Mouse (Mus musculus) C2C12 (cell line): Measurements from ENCODE around the gene Upf2. TPM values are rescaled to one million over a fixed set of nuclear protein-coding genes. Genes with fewer than 3 reads are reported as not detected.

Experiments
- H3K27me3 ChIP-seq: one replicate; pipeline ENCODE4 v1.6.1; 2011; ENCODE audit not compliant: control insufficient read depth, insufficient read depth, insufficient read length
- H3K36me3 ChIP-seq: one replicate; pipeline ENCODE4 v1.6.1; 2011; ENCODE audit not compliant: control insufficient read depth, insufficient read depth
- H3K4me3 ChIP-seq: one replicate; pipeline ENCODE4 v1.5.1; 2011; ENCODE audit warnings: mild to moderate bottlenecking, control low read depth; ENCODE audit not compliant: poor library complexity, insufficient read depth, severe bottlenecking
- H3K79me2 ChIP-seq: one replicate; pipeline ENCODE4 v1.6.1; 2011; ENCODE audit not compliant: control insufficient read depth, insufficient read depth
- H3K79me3 ChIP-seq: one replicate; pipeline ENCODE4 v1.6.1; 2011; ENCODE audit warnings: low read depth, control low read depth
- H3ac ChIP-seq: one replicate; pipeline ENCODE3; 2011; ENCODE audit warnings: low read depth; ENCODE audit not compliant: control insufficient read depth, insufficient read length
- CEBPB ChIP-seq: IDR thresholded peaks from one replicate; pipeline ENCODE4 v1.6.1; 2011; ENCODE audit warnings: low read depth, mild to moderate bottlenecking, control low read depth, moderate library complexity
- CTCF ChIP-seq: IDR thresholded peaks from one replicate; pipeline ENCODE4 v1.5.1; 2011; ENCODE audit not compliant: control insufficient read depth, insufficient read depth, insufficient read length
- FOSL1 ChIP-seq: IDR thresholded peaks from one replicate; pipeline ENCODE4 v1.8.0; 2011; ENCODE audit warnings: mild to moderate bottlenecking, low read length; ENCODE audit not compliant: poor library complexity, insufficient read depth, severe bottlenecking
- MAX ChIP-seq: IDR thresholded peaks from one replicate; pipeline ENCODE4 v1.6.1; 2011; ENCODE audit warnings: mild to moderate bottlenecking, control low read depth
- MYOD1 ChIP-seq: IDR thresholded peaks from one replicate; pipeline ENCODE4 v1.6.1; 2011; ENCODE audit warnings: low read depth; ENCODE audit not compliant: control insufficient read depth, insufficient read length
- MYOG ChIP-seq: IDR thresholded peaks from one replicate; pipeline ENCODE4 v1.6.1; 2011; ENCODE audit not compliant: control insufficient read depth, insufficient read length; ENCODE audit errors: extremely low read depth
- USF1 ChIP-seq: IDR thresholded peaks from one replicate; pipeline ENCODE4 v1.6.1; 2011; ENCODE audit warnings: low read depth, mild to moderate bottlenecking, control low read depth, moderate library complexity
- polyA plus RNA-seq: library from polyadenylated mRNA; unstranded; fragments of >200 nt; fragmentation: generic; extraction: Trizol; gene quantifications from one replicate; pipeline ENCODE4 v1.2.1, GENCODE M21; 2012; ENCODE audit warnings: missing spikeins

Gene Upf2
- polyA plus RNA-seq, 1 experiment = 5.1 TPM

- H3K79me3 ChIP-seq = no peaks in the 10 kb centered on the region
- H3K79me2 ChIP-seq = no peaks in the 10 kb centered on the region
- H3K4me3 ChIP-seq = no peak overlapping the region
- no peaks in the 10 kb centered on the region for H3K36me3 ChIP-seq
- no peak for TF ChIP-seq CEBPB
- no peak for TF ChIP-seq FOSL1
- no peak for TF ChIP-seq USF1
- TF ChIP-seq MYOG = no peak
- no peak for TF ChIP-seq MAX
- no peak for TF ChIP-seq CTCF
- no peak for TF ChIP-seq MYOD1
- no peaks in the 10 kb centered on the region for H3K27me3 ChIP-seq
- no peak overlapping the region for H3ac ChIP-seq
These were observed 148.9 kb downstream of the Upf2 start for GRCm38 (mm10) chr2:6100027-6100749.

GRCm38 (mm10) chr2:6100755-6101154 lies 149.5 kb downstream of the Upf2 start:
- Histone ChIP-seq H3K36me3 (no peaks in the 10 kb centered on the region), H3K79me3 (no peaks in the 10 kb centered on the region), H3ac (no peak overlapping the region), H3K79me2 (no peaks in the 10 kb centered on the region), H3K4me3 (no peak overlapping the region), H3K27me3 (no peaks in the 10 kb centered on the region)
- no peak for TF ChIP-seq USF1
- no peak for TF ChIP-seq CEBPB
- no peak for TF ChIP-seq CTCF
- no peak for TF ChIP-seq MYOG
- TF ChIP-seq FOSL1 = no peak
- no peak for TF ChIP-seq MAX
- no peak for TF ChIP-seq MYOD1

GRCm38 (mm10) chr2:6105437-6105836 lies 154.2 kb downstream of the Upf2 start:
- Histone ChIP-seq H3K27me3 (no peaks in the 10 kb centered on the region), H3K36me3 (no peaks in the 10 kb centered on the region), H3ac (no peak overlapping the region), H3K79me2 (no peaks in the 10 kb centered on the region), H3K79me3 (no peaks in the 10 kb centered on the region), H3K4me3 (no peak overlapping the region)
- no peak for TF ChIP-seq USF1
- TF ChIP-seq CEBPB = no peak
- no peak for TF ChIP-seq CTCF
- TF ChIP-seq MAX = no peak
- no peak for TF ChIP-seq FOSL1
- no peak for TF ChIP-seq MYOG
- TF ChIP-seq MYOD1 = no peak

Other genes starting within 250 kb of the Upf2 start
- gene Camk1d, start 237.0 kb upstream of the Upf2 start, polyA plus RNA-seq = 1.6 TPM
- gene Nudt5, start 106.5 kb upstream of the Upf2 start, polyA plus RNA-seq = 43.5 TPM
- 141 TPM for gene Cdc123, start 106.3 kb upstream of the Upf2 start, polyA plus RNA-seq
- 0.40 TPM for gene Gm13199, start 88.5 kb upstream of the Upf2 start, polyA plus RNA-seq
- 15.4 TPM for gene Sec61a2, start 56.0 kb upstream of the Upf2 start, polyA plus RNA-seq
- gene Dhtkd1, start 8.7 kb upstream of the Upf2 start, polyA plus RNA-seq = 0.19 TPM
- gene Proser2, start 178.7 kb downstream of the Upf2 start, polyA plus RNA-seq = 1.0 TPM